Mouse (Mus musculus) mammary gland, adult 2 months (tissue): ENCODE measurements around the gene Gm20896. TPM values are rescaled to one million over a fixed set of nuclear protein-coding genes. Genes with fewer than 3 reads are reported as not detected.

Source experiments
- polyA plus RNA-seq: library from polyadenylated mRNA; depleted of rRNA; stranded (reverse); fragments of >200 nt; gene quantifications from 2 replicates; pipeline ENCODE4 v1.2.3, GENCODE M21; 2012; ENCODE audit warnings: low replicate concordance; rRNA removed

Gm20896 gene
- not detected in 2 replicates for polyA plus RNA-seq

DNA sequence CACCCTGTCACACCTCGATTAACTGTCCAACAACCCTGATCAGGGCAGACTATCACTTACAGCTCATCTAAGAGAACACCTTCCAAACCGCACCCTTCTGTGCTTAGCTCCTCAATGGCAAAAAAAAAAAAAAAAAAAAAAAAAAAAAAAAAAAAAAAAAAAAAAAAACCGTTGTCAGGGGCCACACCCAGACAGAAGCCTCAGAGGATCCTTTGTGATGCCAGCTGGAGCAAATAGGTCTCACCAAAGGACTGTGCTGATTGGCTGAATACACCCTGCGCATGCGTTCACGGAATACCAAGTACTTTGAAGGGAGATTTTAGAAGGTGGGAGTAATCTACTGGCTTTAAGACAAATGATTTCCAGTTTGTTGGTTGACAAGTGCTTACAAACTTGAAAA is at the start of gene Gm20896:
Gm20896 (minus strand) TSS at position 101 of the 400 bp plus-strand sequence.

